Mouse (Mus musculus) lung, embryonic 15.5 days (tissue): ENCODE measurements around the gene Hes3. TPM values are rescaled to one million over a fixed set of nuclear protein-coding genes. Genes with fewer than 3 reads are reported as not detected.

ENCODE experiments used
- ATAC-seq: fragments of 200-750 bp; cut with Nextera tagmentation; 2 replicates; pipeline ENCODE4 v1.8.0; 2017; ENCODE audit warnings: moderate number of reproducible peaks, borderline replicate concordance; ENCODE audit not compliant: low FRiP score, low TSS enrichment; ENCODE audit errors: extremely low read depth
- H3K27ac ChIP-seq: fragments of 300-500 bp; sonication (generic); 2 replicates; pipeline ENCODE4 v1.5.1; 2015; ENCODE audit warnings: moderate library complexity, mild to moderate bottlenecking, inconsistent platforms
- H3K27me3 ChIP-seq: fragments of 300-500 bp; sonication (generic); 2 replicates; pipeline ENCODE4 v1.6.1; 2015; ENCODE audit warnings: inconsistent platforms
- H3K36me3 ChIP-seq: fragments of 300-500 bp; sonication (generic); 2 replicates; pipeline ENCODE4 v1.6.1; 2015; ENCODE audit warnings: inconsistent platforms
- H3K4me1 ChIP-seq: fragments of 300-500 bp; sonication (generic); 2 replicates; pipeline ENCODE4 v1.6.1; 2015; ENCODE audit warnings: inconsistent platforms
- H3K4me2 ChIP-seq: fragments of 300-500 bp; sonication (generic); 2 replicates; pipeline ENCODE4 v1.6.1; 2015; ENCODE audit warnings: inconsistent platforms, mild to moderate bottlenecking, moderate library complexity
- H3K4me3 ChIP-seq: fragments of 300-500 bp; sonication (generic); 2 replicates; pipeline ENCODE4 v1.5.1; 2015; ENCODE audit warnings: mild to moderate bottlenecking, inconsistent platforms
- H3K9ac ChIP-seq: fragments of 300-500 bp; sonication (generic); 2 replicates; pipeline ENCODE4 v1.6.1; 2015; ENCODE audit warnings: inconsistent platforms
- H3K9me3 ChIP-seq: fragments of 300-500 bp; sonication (generic); 2 replicates; pipeline ENCODE4 v1.6.1; 2016; ENCODE audit warnings: inconsistent platforms
- WGBS: fragments of 180-500 bp; shearing (Covaris S2); methylation state at CpG from one replicate; pipeline ENCODE4 v1.1.7; 2015; 5-methylcytosine and 5-hydroxymethylcytosine counted together
- polyA plus RNA-seq: library from polyadenylated mRNA; unstranded; fragments of >200 nt; fragmentation: Nextera tagmentation; extraction: Ambion mirVana; gene quantifications from 2 replicates; pipeline ENCODE4 v1.2.1, GENCODE M21; 2015

Gene Hes3
- polyA plus RNA-seq, 1 experiment from 2014 or later = not detected

DNA sequence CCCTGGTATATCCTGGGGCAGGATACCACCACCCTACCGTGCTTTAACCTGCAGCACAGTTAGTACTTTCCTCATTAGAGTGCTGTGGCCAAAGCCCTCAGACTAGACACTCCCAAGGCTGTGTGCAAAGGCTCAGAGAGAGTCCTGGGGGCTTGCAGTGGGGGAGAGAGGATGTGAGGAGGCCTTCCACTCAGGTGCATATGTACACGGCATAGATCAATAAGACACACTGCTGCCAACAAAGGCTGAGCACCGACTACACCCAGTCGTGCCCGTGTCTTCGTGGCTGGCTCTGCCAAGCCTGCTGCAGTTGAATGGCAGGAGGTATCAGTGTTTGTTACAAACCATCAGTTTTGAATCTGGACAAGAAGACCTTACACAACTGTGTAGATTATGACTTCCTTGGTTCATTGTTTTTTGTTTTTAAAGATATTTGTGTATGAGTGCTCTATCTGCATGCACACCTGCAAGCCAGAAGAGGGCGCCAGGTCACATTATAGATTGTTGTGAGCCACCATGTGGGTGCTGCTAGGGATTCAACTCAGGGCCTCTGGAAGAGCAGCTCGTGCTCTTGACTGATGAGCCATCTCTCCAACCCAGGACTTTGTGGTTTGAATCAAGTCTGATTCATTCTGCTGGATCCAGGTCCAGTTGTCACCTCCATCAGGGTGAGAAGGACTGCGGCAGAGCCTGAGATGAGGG is 26.4 kb downstream of the Hes3 start:
- Histone ChIP-seq H3K4me1 (peaks cover 37% of the 10 kb centered on the region), H3K9me3 (no peaks in the 10 kb centered on the region), H3K36me3 (no peaks in the 10 kb centered on the region), H3K9ac (no peak overlapping the region), H3K4me2 (no peak overlapping the region), H3K27me3 (no peaks in the 10 kb centered on the region), H3K4me3 (no peak overlapping the region), H3K27ac (no peak overlapping the region)
- WGBS = 89% methylated on average over 9 of the region's 9 CpGs
- no peak for ATAC-seq

DNA sequence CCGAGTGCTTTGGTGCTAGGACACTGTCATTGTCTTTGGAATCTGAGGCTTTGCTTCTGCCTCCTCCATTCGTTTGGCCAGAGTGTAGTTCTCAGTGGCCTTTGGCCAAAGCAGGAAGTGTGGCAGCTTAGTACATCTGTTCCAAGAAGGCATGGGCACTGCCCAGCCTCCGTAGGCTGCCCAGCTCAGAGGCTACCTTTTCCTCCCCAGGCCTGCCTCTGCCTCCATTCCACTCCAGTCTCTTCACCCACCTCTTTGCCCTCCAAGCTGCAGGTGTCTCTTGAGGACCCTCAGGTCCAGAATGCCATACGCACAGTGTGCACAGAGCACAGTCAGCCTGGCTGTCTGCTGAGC is 27.3 kb downstream of the Hes3 start:
- H3K27me3 ChIP-seq = no peaks in the 10 kb centered on the region
- 43% methylated on average over 4 of the region's 4 CpGs for WGBS
- peaks cover 37% of the 10 kb centered on the region for H3K4me1 ChIP-seq
- H3K4me3 ChIP-seq = no peak overlapping the region
- ATAC-seq = no peak
- H3K9ac ChIP-seq = no peak overlapping the region
- no peak overlapping the region for H3K4me2 ChIP-seq
- H3K36me3 ChIP-seq = no peaks in the 10 kb centered on the region
- no peak overlapping the region for H3K27ac ChIP-seq
- no peaks in the 10 kb centered on the region for H3K9me3 ChIP-seq

DNA sequence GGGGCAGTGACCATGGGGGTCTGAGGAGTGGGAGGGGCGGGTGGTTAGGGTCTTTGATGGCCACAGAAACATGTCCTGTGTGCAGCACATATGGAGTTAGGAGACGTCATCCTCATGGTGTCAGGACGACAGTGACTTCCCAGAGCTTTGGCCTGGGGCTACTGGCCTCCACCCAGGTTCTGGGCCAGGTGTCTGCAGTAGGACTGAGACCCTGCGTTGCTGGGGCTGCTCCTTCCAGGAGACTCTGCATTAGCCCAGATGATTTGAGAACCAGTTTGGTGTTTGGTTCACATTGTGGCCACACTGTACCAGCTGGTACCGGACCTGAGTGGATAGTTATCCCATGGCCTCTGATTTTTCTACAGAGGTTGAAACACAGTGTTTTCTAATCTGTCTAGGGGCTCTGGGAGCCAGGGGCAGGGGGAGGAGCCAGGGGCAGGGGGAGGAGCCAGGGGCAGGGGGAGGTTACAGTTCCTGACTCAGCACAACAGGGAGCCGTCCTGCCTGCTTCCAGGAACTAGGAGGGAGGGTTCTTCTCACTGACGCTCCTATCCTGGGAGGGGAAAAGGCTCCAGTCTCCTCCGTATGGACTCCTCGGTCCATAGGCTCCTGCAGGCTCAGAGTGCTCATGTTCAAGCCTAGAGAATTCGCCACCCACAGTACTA is 27.8 kb downstream of the Hes3 start:
- H3K9ac ChIP-seq = no peak overlapping the region
- WGBS = 37% methylated on average over 10 of the region's 10 CpGs
- no peak overlapping the region for H3K27ac ChIP-seq
- H3K36me3 ChIP-seq = no peaks in the 10 kb centered on the region
- ATAC-seq = peak; percentile 68
- H3K4me3 ChIP-seq = no peak overlapping the region
- no peaks in the 10 kb centered on the region for H3K27me3 ChIP-seq
- H3K4me1 ChIP-seq = peaks cover 37% of the 10 kb centered on the region
- no peaks in the 10 kb centered on the region for H3K9me3 ChIP-seq
- no peak overlapping the region for H3K4me2 ChIP-seq

DNA sequence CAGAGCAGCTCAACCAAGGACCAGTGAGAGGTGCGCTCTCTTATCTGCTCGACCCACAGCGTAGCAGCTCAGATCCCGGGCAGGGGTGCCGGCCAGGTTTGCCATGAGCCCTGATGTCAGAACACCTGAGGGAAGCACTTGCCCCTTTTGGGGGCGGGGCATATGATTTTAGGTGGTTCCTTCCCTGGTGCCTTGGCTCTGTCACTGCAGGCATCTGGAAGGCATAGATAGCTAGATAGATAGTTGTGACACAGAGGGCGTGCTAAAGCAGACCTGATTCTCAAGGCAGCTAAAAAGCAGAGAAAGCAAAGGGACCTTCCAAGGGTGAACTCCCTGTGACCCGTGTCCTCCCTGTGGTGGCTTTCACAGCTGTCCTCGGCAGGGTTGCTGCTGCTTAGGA is 28.4 kb downstream of the Hes3 start:
- WGBS = 48% methylated on average over 9 of the region's 9 CpGs
- Histone ChIP-seq H3K27me3 (no peaks in the 10 kb centered on the region), H3K4me3 (no peak overlapping the region), H3K4me2 (no peak overlapping the region), H3K9me3 (no peaks in the 10 kb centered on the region), H3K9ac (no peak overlapping the region), H3K4me1 (peaks cover 34% of the 10 kb centered on the region), H3K36me3 (no peaks in the 10 kb centered on the region), H3K27ac (no peak overlapping the region)
- no peak for ATAC-seq

DNA sequence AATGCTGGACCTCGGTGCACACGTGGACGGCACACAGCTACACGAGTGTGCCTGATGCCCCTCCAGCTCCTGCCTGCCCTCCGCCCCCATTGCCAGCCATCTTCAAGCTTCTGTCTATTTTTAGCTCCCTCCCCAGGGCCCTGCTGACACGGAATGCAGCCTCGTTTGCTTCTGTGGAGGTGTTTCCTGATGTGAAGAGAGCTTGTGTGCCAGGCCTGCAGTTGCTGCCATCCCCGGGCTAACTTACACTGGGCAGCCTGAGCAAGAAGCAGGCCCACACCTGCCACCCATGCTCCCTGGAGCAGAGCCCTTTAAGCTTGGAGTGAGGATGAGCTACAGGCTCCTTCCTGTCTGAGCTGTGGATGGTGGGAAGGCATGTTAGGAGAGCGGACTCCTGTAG is 29.3 kb downstream of the Hes3 start:
- no peak overlapping the region for H3K4me2 ChIP-seq
- H3K4me3 ChIP-seq = no peak overlapping the region
- ATAC-seq = no peak
- 48% methylated on average over 9 of the region's 9 CpGs for WGBS
- H3K9me3 ChIP-seq = no peaks in the 10 kb centered on the region
- no peaks in the 10 kb centered on the region for H3K27me3 ChIP-seq
- no peaks in the 10 kb centered on the region for H3K36me3 ChIP-seq
- H3K9ac ChIP-seq = no peak overlapping the region
- H3K27ac ChIP-seq = no peak overlapping the region
- H3K4me1 ChIP-seq = peaks cover 30% of the 10 kb centered on the region

DNA sequence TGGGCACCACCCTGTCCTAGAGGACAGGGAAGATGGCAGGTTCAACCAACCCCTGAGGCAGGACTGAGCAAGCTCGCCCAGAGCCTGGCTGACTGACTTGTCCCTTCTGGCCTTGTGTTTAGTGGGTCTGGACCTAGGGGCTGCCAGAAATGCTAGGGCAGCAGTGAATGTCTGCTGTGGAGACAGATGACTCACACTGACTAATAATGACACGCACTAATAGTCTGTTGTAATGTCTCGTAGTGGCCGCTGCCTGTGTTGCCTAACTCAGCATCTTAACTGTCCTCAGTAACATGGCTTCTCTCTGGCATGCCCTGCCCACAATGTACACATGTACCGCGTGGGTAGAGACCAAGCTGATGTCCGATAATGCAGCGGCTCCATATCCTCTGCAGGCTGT is 31.0 kb downstream of the Hes3 start:
- Histone ChIP-seq H3K4me3 (no peak overlapping the region), H3K36me3 (no peaks in the 10 kb centered on the region), H3K9ac (no peak overlapping the region), H3K4me2 (no peak overlapping the region), H3K27ac (no peak overlapping the region), H3K4me1 (peaks cover 40% of the 10 kb centered on the region), H3K27me3 (no peaks in the 10 kb centered on the region), H3K9me3 (no peaks in the 10 kb centered on the region)
- 88% methylated on average over 8 of the region's 8 CpGs for WGBS
- ATAC-seq = no peak

DNA sequence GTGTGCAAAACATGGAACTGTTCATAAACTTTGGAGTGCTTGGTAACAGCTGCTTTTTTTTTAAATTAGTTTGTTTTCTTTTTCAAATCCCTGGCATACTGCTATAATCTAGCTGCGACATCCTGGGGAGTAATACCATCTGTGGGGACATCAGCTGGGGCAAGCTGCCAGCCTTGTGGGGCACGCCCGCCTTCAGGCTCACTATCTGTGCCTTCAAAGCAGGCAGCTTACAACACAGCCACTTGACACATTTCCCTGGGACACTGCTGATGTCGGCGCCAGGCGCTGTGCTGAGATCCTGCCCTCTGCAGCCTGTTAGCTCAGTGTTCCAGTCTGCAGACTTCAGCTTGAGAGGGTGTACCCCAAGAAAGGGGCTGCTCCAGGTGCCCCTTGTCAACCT is 34.4 kb downstream of the Hes3 start:
- Histone ChIP-seq H3K9me3 (no peaks in the 10 kb centered on the region), H3K4me2 (no peak overlapping the region), H3K27ac (peak overlapping the region; percentile 43), H3K27me3 (no peaks in the 10 kb centered on the region), H3K4me1 (peaks cover 21% of the 10 kb centered on the region; the same call in 1 of the 2 replicates), H3K9ac (no peak overlapping the region), H3K36me3 (no peaks in the 10 kb centered on the region), H3K4me3 (no peak overlapping the region)
- WGBS = 27% methylated on average over 6 of the region's 6 CpGs
- ATAC-seq = peak; percentile 64; the same call in 1 of the 2 replicates

DNA sequence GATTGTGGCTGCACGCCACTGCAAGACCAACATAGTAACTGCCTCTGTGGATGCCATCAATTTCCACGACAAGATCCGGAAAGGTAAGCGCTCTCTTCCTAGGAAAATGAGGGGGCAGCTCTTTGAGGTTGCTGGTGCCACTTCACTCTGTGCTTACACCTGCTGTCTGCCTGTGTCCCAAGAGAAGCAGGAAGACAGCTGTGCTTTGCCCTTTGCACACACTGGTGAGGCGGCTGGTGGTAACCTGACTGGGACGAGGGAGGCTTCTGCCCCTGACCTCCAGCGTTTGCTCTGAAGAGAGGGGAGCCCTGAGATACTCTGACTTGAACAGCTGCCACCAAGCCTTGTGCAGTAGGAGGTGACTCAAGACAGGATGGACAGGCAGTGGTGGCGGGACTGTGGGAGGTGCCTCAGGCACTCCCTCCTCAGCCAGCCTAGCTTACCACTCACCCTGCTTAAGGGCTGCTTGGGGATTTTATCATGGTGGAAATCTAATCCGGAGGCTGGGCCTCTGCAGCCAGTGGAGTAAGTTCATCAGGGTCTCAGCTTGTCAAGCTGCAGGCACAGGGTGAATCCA is 38.2 kb downstream of the Hes3 start:
- H3K4me3 ChIP-seq = no peak overlapping the region
- peaks cover 14% of the 10 kb centered on the region; the same call in 1 of the 2 replicates for H3K4me1 ChIP-seq
- no peak overlapping the region for H3K9ac ChIP-seq
- no peak overlapping the region for H3K4me2 ChIP-seq
- no peaks in the 10 kb centered on the region for H3K9me3 ChIP-seq
- 47% methylated on average over 9 of the region's 9 CpGs for WGBS
- no peak for ATAC-seq
- H3K27me3 ChIP-seq = no peaks in the 10 kb centered on the region
- H3K27ac ChIP-seq = no peak overlapping the region
- H3K36me3 ChIP-seq = no peaks in the 10 kb centered on the region

DNA sequence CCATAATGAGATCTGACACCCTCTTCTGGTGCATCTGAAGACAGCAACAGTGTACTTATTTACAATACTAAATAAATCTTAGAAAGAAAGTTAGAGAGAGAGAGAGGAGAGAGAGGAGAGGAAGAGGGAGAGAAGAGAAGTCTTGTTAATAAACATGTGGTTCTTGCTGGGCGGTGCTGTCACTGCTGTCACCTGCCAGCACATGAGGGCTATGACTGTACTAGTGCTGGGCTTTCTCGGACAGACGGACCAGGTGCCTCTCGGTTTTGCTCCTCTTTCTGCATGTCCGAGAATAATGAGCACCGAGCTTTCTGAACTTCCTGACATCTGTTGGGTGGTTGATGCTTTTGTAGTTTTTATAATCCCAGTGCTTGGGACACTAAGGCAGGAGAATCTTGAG is 40.8 kb downstream of the Hes3 start:
- Histone ChIP-seq H3K27ac (no peak overlapping the region), H3K9ac (no peak overlapping the region), H3K4me3 (no peak overlapping the region), H3K36me3 (no peaks in the 10 kb centered on the region), H3K4me2 (no peak overlapping the region), H3K9me3 (no peaks in the 10 kb centered on the region), H3K27me3 (no peaks in the 10 kb centered on the region), H3K4me1 (no peaks in the 10 kb centered on the region)
- 86% methylated on average over 6 of the region's 6 CpGs for WGBS
- no peak for ATAC-seq

DNA sequence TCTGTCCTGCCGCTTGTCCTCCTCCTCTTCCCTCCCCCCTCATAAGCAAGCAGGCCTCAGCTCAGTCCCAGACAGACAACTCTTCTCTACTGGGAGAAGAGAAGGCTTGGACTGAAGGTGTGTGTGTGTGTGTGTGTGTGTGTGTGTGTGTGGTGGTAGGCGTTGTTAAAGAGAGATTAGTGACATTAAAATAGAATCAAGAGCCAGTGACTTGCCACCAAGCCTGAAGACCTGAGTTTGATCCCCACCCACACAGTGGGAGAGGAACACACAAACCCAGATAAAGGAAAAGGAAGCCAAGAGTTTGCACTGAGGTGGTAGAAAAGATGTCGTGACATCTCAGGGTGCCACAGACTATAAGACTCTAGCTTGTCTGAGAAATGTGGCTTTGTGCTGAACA is 44.3 kb downstream of the Hes3 start:
- no peaks in the 10 kb centered on the region for H3K9me3 ChIP-seq
- no peaks in the 10 kb centered on the region for H3K36me3 ChIP-seq
- no peak overlapping the region for H3K9ac ChIP-seq
- WGBS = 53% methylated on average over 3 of the region's 3 CpGs
- no peaks in the 10 kb centered on the region for H3K4me1 ChIP-seq
- H3K27ac ChIP-seq = no peak overlapping the region
- H3K4me2 ChIP-seq = no peak overlapping the region
- ATAC-seq = no peak
- H3K4me3 ChIP-seq = no peak overlapping the region
- no peaks in the 10 kb centered on the region for H3K27me3 ChIP-seq

DNA sequence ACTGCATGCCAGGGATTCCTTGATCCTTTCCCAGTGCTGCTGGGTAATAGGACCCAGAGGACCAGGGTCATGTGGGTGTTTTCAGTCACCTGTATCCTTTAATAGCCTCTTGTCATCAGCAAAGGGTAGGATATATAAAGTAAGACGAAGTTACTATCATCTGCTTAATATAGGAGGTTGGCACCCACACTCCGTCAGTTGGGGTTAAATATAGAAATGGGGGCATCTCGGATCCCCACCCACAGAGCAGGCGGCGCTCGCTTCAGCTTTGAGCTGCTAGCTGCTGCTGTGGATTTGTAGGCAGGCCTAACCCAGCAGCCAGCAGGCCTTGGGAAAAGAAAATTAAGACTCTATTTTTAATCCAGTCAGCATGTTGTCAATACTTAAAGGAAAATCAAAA is 45.5 kb downstream of the Hes3 start:
- no peak overlapping the region for H3K4me2 ChIP-seq
- H3K4me3 ChIP-seq = no peak overlapping the region
- H3K27me3 ChIP-seq = no peaks in the 10 kb centered on the region
- 88% methylated on average over 6 of the region's 6 CpGs for WGBS
- no peaks in the 10 kb centered on the region for H3K36me3 ChIP-seq
- H3K27ac ChIP-seq = no peak overlapping the region
- H3K9ac ChIP-seq = no peak overlapping the region
- no peaks in the 10 kb centered on the region for H3K4me1 ChIP-seq
- no peaks in the 10 kb centered on the region for H3K9me3 ChIP-seq
- no peak for ATAC-seq
